Mouse (Mus musculus) embryonic facial prominence, embryonic 11.5 days (tissue): ENCODE measurements around the gene Dock8. TPM values are rescaled to one million over a fixed set of nuclear protein-coding genes. Genes with fewer than 3 reads are reported as not detected.
A peak's percentile ranks its signal among the peaks of the same experiment; 100 is the strongest.

Experiments
- ATAC-seq: fragments of 200-750 bp; cut with Nextera tagmentation; replicated peaks from 2 replicates; pipeline ENCODE4 v1.8.0; 2017; ENCODE audit warnings: low read depth; ENCODE audit not compliant: insufficient number of reproducible peaks, low FRiP score, low TSS enrichment
- DNase-seq: peaks from one replicate; pipeline ENCODE4 v3.0.0-alpha.2; 2015; ENCODE audit warnings: low spot score
- H3K27ac ChIP-seq: fragments of 300-500 bp; sonication (generic); replicated peaks from 2 replicates; pipeline ENCODE4 v1.5.1; 2014; ENCODE audit warnings: mild to moderate bottlenecking, low read depth, low read length, control low read depth
- H3K27me3 ChIP-seq: fragments of 300-500 bp; sonication (generic); 2 replicates; pipeline ENCODE4 v1.6.1; 2014; ENCODE audit warnings: mild to moderate bottlenecking, low read length, moderate library complexity, mixed read lengths; ENCODE audit not compliant: control insufficient read depth, insufficient read depth
- H3K36me3 ChIP-seq: fragments of 300-500 bp; sonication (generic); replicated peaks from 2 replicates; pipeline ENCODE4 v1.6.1; 2014; ENCODE audit warnings: low read depth, mild to moderate bottlenecking, low read length, moderate library complexity, mixed read lengths; ENCODE audit not compliant: control insufficient read depth, insufficient read depth
- H3K4me1 ChIP-seq: fragments of 300-500 bp; sonication (generic); 2 replicates; pipeline ENCODE4 v1.6.1; 2014; ENCODE audit warnings: low read length, mixed read lengths; ENCODE audit not compliant: control insufficient read depth, insufficient read depth
- H3K4me2 ChIP-seq: fragments of 300-500 bp; sonication (generic); 2 replicates; pipeline ENCODE4 v1.6.1; 2014; ENCODE audit warnings: low read depth, mild to moderate bottlenecking, control low read depth, low read length, moderate library complexity
- H3K4me3 ChIP-seq: fragments of 300-500 bp; sonication (generic); 2 replicates; pipeline ENCODE4 v1.5.1; 2014; ENCODE audit warnings: low read depth, low read length, control low read depth
- H3K9ac ChIP-seq: fragments of 300-500 bp; sonication (generic); replicated peaks from 2 replicates; pipeline ENCODE4 v1.6.1; 2014; ENCODE audit warnings: mild to moderate bottlenecking, control low read depth, low read length
- H3K9me3 ChIP-seq: fragments of 300-500 bp; sonication (generic); replicated peaks from 2 replicates; pipeline ENCODE4 v1.6.1; 2016; ENCODE audit warnings: mild to moderate bottlenecking, low read length, inconsistent platforms, mixed read lengths; ENCODE audit not compliant: control insufficient read depth
- WGBS: fragments of 180-500 bp; shearing (Covaris S2); extraction: QIAGEN DNeasy Blood & Tissue Kit; methylation state at CpG from one replicate; pipeline ENCODE4 v1.1.7; 2014; 5-methylcytosine and 5-hydroxymethylcytosine counted together
- polyA plus RNA-seq: library from polyadenylated mRNA; unstranded; fragments of >200 nt; fragmentation: Nextera tagmentation; extraction: Ambion mirVana; gene quantifications from 2 replicates; pipeline ENCODE4 v1.2.1, GENCODE M21; 2014

The Dock8 gene
- polyA plus RNA-seq, 1 experiment from 2014 or later = 2.1 TPM

GRCm38 (mm10) chr19:25180024-25180423, 180.7 kb downstream of the Dock8 start:
- Histone ChIP-seq H3K9me3 (no peaks in the 10 kb centered on the region), H3K36me3 (no peaks in the 10 kb centered on the region), H3K9ac (no peak overlapping the region), H3K4me1 (no peaks in the 10 kb centered on the region), H3K4me3 (no peak overlapping the region), H3K4me2 (no peak overlapping the region), H3K27ac (no peak overlapping the region), H3K27me3 (no peaks in the 10 kb centered on the region)
- 89% methylated on average over 6 of the region's 6 CpGs for WGBS
- ATAC-seq (no peak), DNase-seq (no peak)

DNA sequence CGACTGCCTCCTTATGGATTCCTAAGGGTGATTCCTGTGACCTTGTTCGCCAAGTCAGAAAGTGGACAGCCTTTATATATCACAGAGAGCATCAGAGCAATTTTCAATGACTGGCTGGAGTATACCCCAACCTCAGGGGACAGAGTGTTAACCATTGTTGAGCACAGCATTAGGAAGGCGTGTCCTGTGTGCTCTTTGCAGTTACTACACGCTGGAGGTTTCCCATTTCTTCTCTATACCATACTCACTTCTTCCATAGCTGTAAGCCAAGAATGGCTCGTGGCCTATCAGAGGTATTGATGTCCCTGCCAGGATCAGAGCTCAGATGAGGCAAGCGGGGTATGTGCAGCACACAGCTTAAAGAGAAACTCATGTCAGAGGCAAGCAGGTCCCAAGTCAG, 181.2 kb downstream of the Dock8 start:
- H3K4me1 ChIP-seq = no peaks in the 10 kb centered on the region
- no peak overlapping the region for H3K4me2 ChIP-seq
- H3K36me3 ChIP-seq = no peaks in the 10 kb centered on the region
- no peaks in the 10 kb centered on the region for H3K9me3 ChIP-seq
- H3K27me3 ChIP-seq = no peaks in the 10 kb centered on the region
- no peak overlapping the region for H3K9ac ChIP-seq
- 90% methylated on average over 6 of the region's 6 CpGs for WGBS
- H3K4me3 ChIP-seq = no peak overlapping the region
- ATAC-seq (no peak), DNase-seq (no peak)
- no peak overlapping the region for H3K27ac ChIP-seq

- WGBS = 58% methylated on average over 7 of the region's 7 CpGs
- no peaks in the 10 kb centered on the region for H3K36me3 ChIP-seq
- H3K9ac ChIP-seq = no peak overlapping the region
- no peaks in the 10 kb centered on the region for H3K27me3 ChIP-seq
- H3K27ac ChIP-seq = no peak overlapping the region
- H3K4me1 ChIP-seq = no peaks in the 10 kb centered on the region
- no peak for DNase-seq
- no peak for ATAC-seq
- H3K4me2 ChIP-seq = no peak overlapping the region
- no peaks in the 10 kb centered on the region for H3K9me3 ChIP-seq
- no peak overlapping the region for H3K4me3 ChIP-seq
Observed at GRCm38 (mm10) chr19:25184076-25184475, 184.7 kb downstream of the Dock8 start.

DNA sequence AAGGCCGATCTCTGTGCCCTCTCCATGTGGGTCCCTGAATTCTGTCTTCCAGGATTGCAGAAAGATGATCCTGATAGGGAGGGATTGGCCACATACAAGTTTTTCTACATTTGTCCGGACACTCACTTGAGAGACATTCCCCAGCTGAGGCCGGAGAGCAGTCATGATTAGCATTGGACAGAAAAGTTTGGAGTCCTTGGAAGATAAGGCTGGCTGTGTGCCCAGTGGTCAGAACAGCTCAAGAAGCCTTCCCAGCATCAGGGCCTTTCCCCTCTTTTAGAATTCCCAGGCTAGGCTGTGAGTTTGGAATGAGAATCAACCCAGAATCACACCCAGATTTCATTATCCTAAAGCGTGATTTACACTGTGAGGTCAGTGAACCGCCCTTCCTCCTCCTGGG, 187.0 kb downstream of the Dock8 start:
- Histone ChIP-seq H3K4me2 (no peak overlapping the region), H3K27ac (no peak overlapping the region), H3K4me1 (no peaks in the 10 kb centered on the region), H3K27me3 (no peaks in the 10 kb centered on the region), H3K9ac (no peak overlapping the region), H3K36me3 (no peaks in the 10 kb centered on the region), H3K4me3 (no peak overlapping the region), H3K9me3 (no peaks in the 10 kb centered on the region)
- 92% methylated on average over 5 of the region's 5 CpGs for WGBS
- no peak for DNase-seq
- no peak for ATAC-seq

DNA sequence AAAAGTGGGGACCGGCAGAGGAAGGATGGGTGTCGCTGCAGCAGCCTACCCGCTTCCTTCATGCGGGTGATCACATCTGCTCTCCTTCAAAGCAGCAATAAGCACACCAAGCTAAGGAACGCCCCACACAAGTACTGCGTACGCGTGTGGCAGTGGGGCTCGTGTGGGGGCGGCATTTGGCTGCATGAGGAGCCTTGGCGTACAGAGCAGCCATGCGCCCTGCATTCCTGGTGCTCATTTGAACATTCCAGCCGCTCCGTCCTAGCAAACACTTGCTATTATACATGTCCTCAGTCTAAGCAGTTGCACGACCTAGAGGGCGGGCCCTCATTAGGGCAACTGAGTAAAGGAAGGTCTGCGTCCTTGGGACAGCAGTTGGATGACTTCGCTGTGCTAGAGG, 188.3 kb downstream of the Dock8 start:
- Histone ChIP-seq H3K9me3 (no peaks in the 10 kb centered on the region), H3K27ac (no peak overlapping the region), H3K4me1 (no peaks in the 10 kb centered on the region), H3K9ac (no peak overlapping the region), H3K36me3 (no peaks in the 10 kb centered on the region), H3K4me3 (no peak overlapping the region), H3K27me3 (no peaks in the 10 kb centered on the region), H3K4me2 (no peak overlapping the region)
- 64% methylated on average over 18 of the region's 18 CpGs for WGBS
- DNase-seq (no peak), ATAC-seq (peak; percentile 39; the same call in 1 of the 2 replicates)

DNA sequence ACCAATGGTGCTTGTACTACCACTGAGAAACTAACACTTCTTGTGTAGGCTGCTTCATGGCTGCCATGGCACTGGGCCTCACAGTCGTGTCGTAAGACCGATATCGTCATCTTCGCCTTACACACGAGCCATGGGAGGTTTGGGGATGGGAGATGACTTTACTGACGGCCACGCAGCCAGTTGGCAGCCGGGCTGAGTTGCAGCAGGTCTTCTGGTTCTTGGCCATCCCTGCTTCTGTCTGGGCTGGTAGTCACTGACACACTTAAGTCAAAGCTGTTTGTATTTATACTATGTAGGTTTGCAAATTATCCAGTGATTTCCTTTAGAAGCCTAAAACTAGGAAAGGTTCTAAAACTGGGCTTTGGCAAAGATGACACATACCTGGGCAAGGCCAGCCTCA, 194.4 kb downstream of the Dock8 start:
- ATAC-seq = no peak
- Histone ChIP-seq H3K27me3 (no peaks in the 10 kb centered on the region), H3K9me3 (no peaks in the 10 kb centered on the region), H3K9ac (no peak overlapping the region), H3K27ac (no peak overlapping the region), H3K36me3 (no peaks in the 10 kb centered on the region), H3K4me2 (no peak overlapping the region), H3K4me1 (no peaks in the 10 kb centered on the region), H3K4me3 (no peak overlapping the region)
- no peak for DNase-seq
- 96% methylated on average over 9 of the region's 9 CpGs for WGBS

GRCm38 (mm10) chr19:25200081-25200860, 200.9 kb downstream of the Dock8 start:
- DNase-seq (no peak), ATAC-seq (0 out of 2 replicates have a peak, but pooled peaks have one; percentile 24)
- H3K27ac ChIP-seq = 0 out of 2 replicates have a peak overlapping the region, but pooled peaks have one; percentile 20

DNA sequence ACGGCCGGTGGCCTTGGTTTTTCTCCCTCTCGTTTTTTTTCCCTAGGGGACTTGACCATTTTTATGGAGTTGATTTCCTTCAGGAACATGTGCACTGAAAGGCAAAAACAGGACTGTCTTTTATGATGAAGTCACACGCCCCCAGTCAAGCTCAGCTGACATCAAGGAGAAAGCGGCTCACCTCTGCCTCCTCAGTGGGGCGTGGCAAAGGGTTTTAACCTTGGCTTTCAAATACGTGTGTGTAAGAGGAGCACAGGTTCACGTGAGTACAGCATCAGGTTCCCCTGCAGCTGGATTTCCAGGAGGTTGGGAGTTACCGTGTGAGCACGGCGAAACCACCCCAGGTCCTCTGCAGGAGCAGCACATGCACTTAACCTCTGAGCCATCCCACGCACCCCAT, 203.7 kb downstream of the Dock8 start:
- 77% methylated on average over 12 of the region's 12 CpGs for WGBS
- peaks cover 4% of the 10 kb centered on the region; the same call in 1 of the 2 replicates for H3K4me1 ChIP-seq
- no peaks in the 10 kb centered on the region for H3K36me3 ChIP-seq
- no peaks in the 10 kb centered on the region for H3K9me3 ChIP-seq
- H3K27ac ChIP-seq = no peak overlapping the region
- DNase-seq = no peak
- H3K27me3 ChIP-seq = no peaks in the 10 kb centered on the region
- no peak for ATAC-seq
- no peak overlapping the region for H3K9ac ChIP-seq
- no peak overlapping the region for H3K4me3 ChIP-seq
- H3K4me2 ChIP-seq = no peak overlapping the region

More at GRCm38 (mm10) chr19:25200081-25200860, 200.9 kb downstream of the Dock8 start:
- H3K27me3 ChIP-seq = no peaks in the 10 kb centered on the region
- H3K4me3 ChIP-seq = no peak overlapping the region
- 68% methylated on average over 13 of the region's 13 CpGs for WGBS
- no peak overlapping the region for H3K4me2 ChIP-seq
- H3K4me1 ChIP-seq = peaks cover 2% of the 10 kb centered on the region; the same call in 1 of the 2 replicates
- H3K36me3 ChIP-seq = no peaks in the 10 kb centered on the region
- H3K9ac ChIP-seq = no peak overlapping the region; the same call in 1 of the 2 replicates
- H3K9me3 ChIP-seq = no peaks in the 10 kb centered on the region
